18 mouse cellular contexts compared by ENCODE assay signal in genomic region chr17:86494895-86495294, GRCm38 (mm10). TPM values are rescaled to one million over a fixed set of nuclear protein-coding genes. Genes with fewer than 3 reads are reported as not detected.
A peak's percentile ranks its signal among the peaks of the same experiment; 100 is the strongest.
DNase-seq lines count a peak whose midpoint lies in the region; ATAC-seq and TF ChIP-seq lines count a peak whose summit lies in the region.
"Had no signal": no experiment of that assay in that cellular context is flagged by ENCODE, and none has a peak within 500 bp of the region (broad histone marks: within the 10 kb centered on the region; RNA-seq: fewer than 3 reads in every experiment).

No protein-coding gene starts in this region.

- H3K4me2 ChIP-seq in intestine, embryonic 16.5 days (ENCODE audit: low read depth, low read length): no peak overlapping the region
- H3K4me2 ChIP-seq: embryonic facial prominence, embryonic 12.5 days; neural tube, embryonic 15.5 days had no signal

- WGBS in intestine, embryonic 16.5 days: 54% methylated on average over 6 of the region's 6 CpGs

- peaks cover 7% of the 10 kb centered on the region for H3K4me1 ChIP-seq in bone marrow macrophage, adult 2 months (ENCODE audit: control insufficient read depth, insufficient read depth, low read length)
- H3K4me1 ChIP-seq in intestine, embryonic 16.5 days (ENCODE audit: control insufficient read depth, insufficient read depth, low read length): peaks cover 12% of the 10 kb centered on the region

- TF ChIP-seq CTCF in bone marrow macrophage, adult 2 months (IDR thresholded peaks at IDR 0.05; ENCODE audit: low read depth, low read length): no peak

- 0 out of 2 replicates have a peak, but pooled peaks have one; percentile 22 for ATAC-seq in intestine, embryonic 16.5 days
- ATAC-seq in megakaryocyte progenitor cell, adult 5-6 weeks (replicated peaks; ENCODE audit: poor library complexity): peak; percentile 79
- ATAC-seq: inflammation-experienced regulatory T-cells, adult 6 months had no signal

- TF ChIP-seq POLR2A in bone marrow macrophage, adult 2 months (IDR thresholded peaks at IDR 0.05; ENCODE audit: borderline replicate concordance, low read depth, low read length): no peak

- peak; percentile 16 for DNase-seq in layer of hippocampus, adult 9-10 months (ENCODE audit: low spot score)
- no peak for DNase-seq in layer of hippocampus, adult 18-20 months (ENCODE audit: low spot score in 2 of 2)
- DNase-seq in MN1 (ENCODE audit: low spot score): no peak
- DNase-seq in left cerebral cortex, adult 8-10 months (ENCODE audit: low spot score in 2 of 2): no peak
- DNase-seq: adrenal gland, adult 2 months; cerebellum, postnatal 36 days; heart, postnatal 14 days; kidney, postnatal 4 days; left cerebral cortex, postnatal 4 days; lung, adult 2 months; thymus, adult 2 months had no signal

- H3K4me3 ChIP-seq in bone marrow macrophage, adult 2 months (ENCODE audit: insufficient read depth, low read length): no peak overlapping the region
- H3K4me3 ChIP-seq in intestine, embryonic 16.5 days (ENCODE audit: low read length): no peak overlapping the region
- H3K4me3 ChIP-seq: embryonic facial prominence, embryonic 12.5 days; megakaryocyte, embryonic 14.5 days; neural tube, embryonic 15.5 days had no signal

- peak overlapping the region; percentile 12; the same call in 1 of the 2 replicates for H3K27ac ChIP-seq in bone marrow macrophage, adult 2 months (ENCODE audit: insufficient read depth, low read depth, low read length)
- no peak overlapping the region for H3K27ac ChIP-seq in intestine, embryonic 16.5 days (ENCODE audit: low read length)
- H3K27ac ChIP-seq: embryonic facial prominence, embryonic 12.5 days; neural tube, embryonic 15.5 days had no signal

- no peaks in the 10 kb centered on the region for H3K9me3 ChIP-seq in intestine, embryonic 16.5 days (ENCODE audit: control insufficient read depth, low read length)
- H3K9me3 ChIP-seq: embryonic facial prominence, embryonic 12.5 days; neural tube, embryonic 15.5 days had no signal

- no peaks in the 10 kb centered on the region for H3K36me3 ChIP-seq in intestine, embryonic 16.5 days (ENCODE audit: control insufficient read depth, insufficient read depth, low read length)
- H3K36me3 ChIP-seq: embryonic facial prominence, embryonic 12.5 days had no signal

- no peak overlapping the region for H3K9ac ChIP-seq in intestine, embryonic 16.5 days (ENCODE audit: low read depth, low read length)
- H3K9ac ChIP-seq: embryonic facial prominence, embryonic 12.5 days; neural tube, embryonic 15.5 days had no signal

- H3K27me3 ChIP-seq in intestine, embryonic 16.5 days (replicated peaks; ENCODE audit: control insufficient read depth, insufficient read depth, low read length): no peaks in the 10 kb centered on the region
- H3K27me3 ChIP-seq: embryonic facial prominence, embryonic 12.5 days; neural tube, embryonic 15.5 days had no signal

RNA-seq across cellular contexts. Expression of gene Gm10309, which starts 10.1 kb away (rescaled TPM):
- not detected for total RNA-seq in layer of hippocampus, adult 18-20 months (2021)
- not detected in 2 replicates for polyA plus RNA-seq in bone marrow macrophage, adult 2 months (2012; ENCODE audit: insufficient read depth, insufficient read length, missing spikeins)
- 0.24 and 0.37 TPM in 2 replicates for polyA plus RNA-seq in intestine, embryonic 16.5 days (2015; fragmentation: Nextera tagmentation; extraction: Ambion mirVana)
- total RNA-seq in megakaryocyte progenitor cell, adult 5-6 weeks (2015): not detected in 2 replicates
- total RNA-seq in megakaryocyte progenitor cell, adult 5-6 weeks (2017): not detected in 2 replicates
- total RNA-seq in left cerebral cortex, adult 8-10 months (2022): not detected
- total RNA-seq: adrenal gland, adult 2 months; heart, postnatal 14 days; left cerebral cortex, postnatal 4 days had no signal
- polyA plus RNA-seq: thymus, adult 2 months had no signal
